Mouse (Mus musculus) small intestine, adult 2 months (tissue): Measurements from ENCODE around the gene Tcf12.

Experiments
- CTCF ChIP-seq: fragments of 200-500 bp; IDR thresholded peaks from 2 replicates; pipeline ENCODE4 v1.5.1; 2012; ENCODE audit warnings: low read depth, mild to moderate bottlenecking, control low read depth, inconsistent platforms, low read length, moderate library complexity, mixed read lengths; ENCODE audit not compliant: insufficient replicate concordance, insufficient read length; ENCODE audit errors: extremely low read depth
- POLR2A ChIP-seq: fragments of 200-500 bp; IDR thresholded peaks from 2 replicates; pipeline ENCODE4 v1.6.1; 2012; ENCODE audit warnings: low read depth, mild to moderate bottlenecking, control low read depth, inconsistent platforms, low read length, moderate library complexity

- TF ChIP-seq CTCF (no peak), POLR2A (no peak)
Observed at GRCm38 (mm10) chr9:72144148-72144547, 32.5 kb upstream of the Tcf12 start.
